Mouse (Mus musculus) kidney, embryonic 14.5 days (tissue): ENCODE data around the gene Syt14. TPM values are rescaled to one million over a fixed set of nuclear protein-coding genes. Genes with fewer than 3 reads are reported as not detected.

Experiments used
- ATAC-seq: fragments of 200-750 bp; cut with Nextera tagmentation; 2 replicates; pipeline ENCODE4 v1.8.0; 2017; ENCODE audit warnings: moderate number of reproducible peaks, mild to moderate bottlenecking, moderate TSS enrichment, moderate library complexity; ENCODE audit not compliant: low FRiP score, low TSS enrichment
- H3K27ac ChIP-seq: fragments of 300-500 bp; sonication (generic); 2 replicates; pipeline ENCODE4 v1.5.1; 2014; ENCODE audit warnings: low read depth, mild to moderate bottlenecking, low read length, moderate library complexity, mixed read lengths
- H3K27me3 ChIP-seq: fragments of 300-500 bp; sonication (generic); 2 replicates; pipeline ENCODE4 v1.6.1; 2014; ENCODE audit warnings: mild to moderate bottlenecking, low read length; ENCODE audit not compliant: control insufficient read depth, insufficient read depth
- H3K36me3 ChIP-seq: fragments of 300-500 bp; sonication (generic); 2 replicates; pipeline ENCODE4 v1.6.1; 2014; ENCODE audit warnings: low read length, mixed read lengths; ENCODE audit not compliant: control insufficient read depth, insufficient read depth
- H3K4me1 ChIP-seq: fragments of 300-500 bp; sonication (generic); 2 replicates; pipeline ENCODE4 v1.6.1; 2014; ENCODE audit warnings: low read length, mixed read lengths; ENCODE audit not compliant: control insufficient read depth, insufficient read depth
- H3K4me2 ChIP-seq: fragments of 300-500 bp; sonication (generic); replicated peaks from 2 replicates; pipeline ENCODE4 v1.6.1; 2014; ENCODE audit warnings: low read depth, mild to moderate bottlenecking, low read length
- H3K4me3 ChIP-seq: fragments of 300-500 bp; sonication (generic); 2 replicates; pipeline ENCODE4 v1.5.1; 2014; ENCODE audit warnings: mild to moderate bottlenecking, low read length
- H3K9ac ChIP-seq: fragments of 300-500 bp; sonication (generic); 2 replicates; pipeline ENCODE4 v1.6.1; 2014; ENCODE audit warnings: low read depth, mild to moderate bottlenecking, low read length, moderate library complexity
- H3K9me3 ChIP-seq: fragments of 300-500 bp; sonication (generic); 2 replicates; pipeline ENCODE4 v1.6.1; 2016; ENCODE audit warnings: low read length; ENCODE audit not compliant: control insufficient read depth
- WGBS: fragments of 180-500 bp; shearing (Covaris S2); extraction: QIAGEN DNeasy Blood & Tissue Kit; methylation state at CpG from one replicate; pipeline ENCODE4 v1.1.7; 2014; 5-methylcytosine and 5-hydroxymethylcytosine counted together
- polyA plus RNA-seq: library from polyadenylated mRNA; unstranded; fragments of >200 nt; fragmentation: Nextera tagmentation; extraction: Ambion mirVana; gene quantifications from 2 replicates; pipeline ENCODE4 v1.2.1, GENCODE M21; 2014

Gene Syt14
- polyA plus RNA-seq, 1 experiment from 2014 or later = 3.2 TPM

- Histone ChIP-seq H3K27me3 (no peaks in the 10 kb centered on the region), H3K36me3 (no peaks in the 10 kb centered on the region)
- 38% methylated on average over 2 of the region's 2 CpGs for WGBS
Measured at GRCm38 (mm10) chr1:192898742-192899141, 136.8 kb downstream of the Syt14 start.

GRCm38 (mm10) chr1:192897218-192897617 is 138.4 kb downstream of the Syt14 start:
- H3K27me3 ChIP-seq = no peaks in the 10 kb centered on the region
- WGBS = 65% methylated on average over 10 of the region's 10 CpGs
- H3K9ac ChIP-seq = no peak overlapping the region
- peaks cover 4% of the 10 kb centered on the region; the same call in 1 of the 2 replicates for H3K4me1 ChIP-seq
- no peaks in the 10 kb centered on the region for H3K36me3 ChIP-seq
- no peak overlapping the region for H3K4me3 ChIP-seq
- no peak for ATAC-seq
- H3K9me3 ChIP-seq = no peaks in the 10 kb centered on the region
- no peak overlapping the region for H3K4me2 ChIP-seq
- H3K27ac ChIP-seq = no peak overlapping the region

More at GRCm38 (mm10) chr1:192898742-192899141, 136.8 kb downstream of the Syt14 start:
- Histone ChIP-seq H3K27ac (no peak overlapping the region), H3K4me1 (peaks cover 4% of the 10 kb centered on the region; the same call in 1 of the 2 replicates), H3K9ac (no peak overlapping the region), H3K4me2 (no peak overlapping the region), H3K4me3 (no peak overlapping the region), H3K9me3 (no peaks in the 10 kb centered on the region)
- ATAC-seq = no peak

GRCm38 (mm10) chr1:192896076-192896475 is 139.5 kb downstream of the Syt14 start:
- Histone ChIP-seq H3K36me3 (no peaks in the 10 kb centered on the region), H3K9me3 (no peaks in the 10 kb centered on the region), H3K4me1 (peaks cover 4% of the 10 kb centered on the region; the same call in 1 of the 2 replicates), H3K27ac (no peak overlapping the region), H3K27me3 (no peaks in the 10 kb centered on the region), H3K9ac (no peak overlapping the region), H3K4me2 (no peak overlapping the region), H3K4me3 (no peak overlapping the region)
- no peak for ATAC-seq
- 88% methylated on average over 3 of the region's 3 CpGs for WGBS

- Histone ChIP-seq H3K9me3 (no peaks in the 10 kb centered on the region), H3K4me1 (no peaks in the 10 kb centered on the region), H3K4me2 (no peak overlapping the region), H3K27ac (no peak overlapping the region), H3K27me3 (no peaks in the 10 kb centered on the region), H3K4me3 (no peak overlapping the region), H3K36me3 (no peaks in the 10 kb centered on the region), H3K9ac (no peak overlapping the region)
- no peak for ATAC-seq
- WGBS = 64% methylated on average over 3 of the region's 3 CpGs
Measured at GRCm38 (mm10) chr1:192890716-192891115, 144.9 kb downstream of the Syt14 start.

- H3K27me3 ChIP-seq = no peaks in the 10 kb centered on the region
- no peak overlapping the region for H3K9ac ChIP-seq
- ATAC-seq = no peak
- no peak overlapping the region for H3K27ac ChIP-seq
- H3K36me3 ChIP-seq = no peaks in the 10 kb centered on the region
- 70% methylated on average over 2 of the region's 2 CpGs for WGBS
- H3K4me2 ChIP-seq = no peak overlapping the region
- no peaks in the 10 kb centered on the region for H3K9me3 ChIP-seq
- H3K4me3 ChIP-seq = no peak overlapping the region
- H3K4me1 ChIP-seq = no peaks in the 10 kb centered on the region
Measured at GRCm38 (mm10) chr1:192882617-192883295, 152.8 kb downstream of the Syt14 start.

- ATAC-seq = no peak
- no peak overlapping the region for H3K27ac ChIP-seq
- no peaks in the 10 kb centered on the region for H3K4me1 ChIP-seq
- H3K9me3 ChIP-seq = no peaks in the 10 kb centered on the region
- 78% methylated on average over 4 of the region's 4 CpGs for WGBS
- no peak overlapping the region for H3K9ac ChIP-seq
- H3K27me3 ChIP-seq = no peaks in the 10 kb centered on the region
- H3K4me3 ChIP-seq = no peak overlapping the region
- no peaks in the 10 kb centered on the region for H3K36me3 ChIP-seq
- H3K4me2 ChIP-seq = no peak overlapping the region
Measured at GRCm38 (mm10) chr1:192880130-192880529, 155.4 kb downstream of the Syt14 start.

GRCm38 (mm10) chr1:192879086-192879580 is 156.4 kb downstream of the Syt14 start:
- Histone ChIP-seq H3K4me2 (no peak overlapping the region), H3K36me3 (no peaks in the 10 kb centered on the region), H3K9me3 (no peaks in the 10 kb centered on the region), H3K27ac (no peak overlapping the region), H3K9ac (no peak overlapping the region), H3K4me1 (no peaks in the 10 kb centered on the region), H3K27me3 (no peaks in the 10 kb centered on the region), H3K4me3 (no peak overlapping the region)
- ATAC-seq = no peak
- 88% methylated on average over 7 of the region's 7 CpGs for WGBS

GRCm38 (mm10) chr1:192872841-192873240 is 162.7 kb downstream of the Syt14 start:
- H3K27ac ChIP-seq = no peak overlapping the region
- H3K27me3 ChIP-seq = no peaks in the 10 kb centered on the region
- no peaks in the 10 kb centered on the region for H3K36me3 ChIP-seq
- no peak overlapping the region for H3K9ac ChIP-seq
- no peak for ATAC-seq
- no peaks in the 10 kb centered on the region for H3K9me3 ChIP-seq
- no peak overlapping the region for H3K4me3 ChIP-seq
- no peaks in the 10 kb centered on the region for H3K4me1 ChIP-seq
- 72% methylated on average over 5 of the region's 5 CpGs for WGBS
- H3K4me2 ChIP-seq = no peak overlapping the region

GRCm38 (mm10) chr1:192869761-192870160 is 165.8 kb downstream of the Syt14 start:
- no peak overlapping the region for H3K4me3 ChIP-seq
- ATAC-seq = no peak
- no peak overlapping the region for H3K9ac ChIP-seq
- H3K36me3 ChIP-seq = no peaks in the 10 kb centered on the region
- no peak overlapping the region for H3K27ac ChIP-seq
- H3K4me2 ChIP-seq = no peak overlapping the region
- H3K27me3 ChIP-seq = no peaks in the 10 kb centered on the region
- WGBS = 68% methylated on average over 1 of the region's 1 CpGs
- H3K9me3 ChIP-seq = no peaks in the 10 kb centered on the region
- no peaks in the 10 kb centered on the region for H3K4me1 ChIP-seq
